Mouse (Mus musculus): Measurements from ENCODE around the gene Mrpl23.

The Mrpl23 gene

DNA sequence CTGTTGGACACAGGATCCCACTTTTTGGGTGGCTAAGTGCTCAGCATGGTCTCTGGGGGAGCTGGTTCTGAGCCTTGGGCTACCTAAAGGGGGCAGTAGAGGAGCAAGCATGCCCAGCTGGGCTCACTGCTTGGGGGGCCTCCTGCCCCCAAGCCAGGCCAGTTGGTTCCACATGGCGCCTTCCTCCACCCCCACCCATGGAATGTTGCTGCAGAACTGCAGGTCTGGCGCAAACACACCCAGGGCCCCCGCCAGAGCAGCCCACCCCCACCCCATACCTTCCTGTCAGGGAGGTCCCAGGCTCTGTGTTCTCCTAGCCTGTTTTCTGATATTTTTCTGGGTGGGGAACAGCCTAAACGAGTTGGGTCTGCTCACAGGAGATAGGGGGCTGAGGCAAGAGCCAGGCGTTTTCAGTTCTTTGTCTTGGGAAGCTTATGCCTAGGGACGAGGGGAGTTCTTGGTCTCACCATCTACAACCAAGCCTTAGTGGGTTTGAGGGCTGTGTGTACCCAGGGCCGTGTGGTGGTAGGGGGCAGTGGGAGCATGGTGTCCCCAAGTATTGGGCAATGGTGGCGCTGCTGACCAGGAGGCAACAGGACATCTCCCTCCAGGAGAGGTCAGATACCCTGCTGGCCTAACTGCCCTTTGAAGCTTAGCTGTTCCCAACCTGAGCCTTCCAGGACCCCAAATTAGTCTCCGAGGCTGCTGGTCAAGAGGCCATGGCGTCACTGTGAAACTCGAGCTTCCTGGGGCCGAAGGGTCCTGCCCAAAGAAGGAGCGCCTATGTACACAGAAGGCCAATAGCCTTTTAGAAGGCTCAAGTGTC is 20.3 kb downstream of the Mrpl23 start:
- peak in 1 of 2 experiments; percentile 18 for DNase-seq (ENCODE audit: low spot score in 2 of 2)

DNA sequence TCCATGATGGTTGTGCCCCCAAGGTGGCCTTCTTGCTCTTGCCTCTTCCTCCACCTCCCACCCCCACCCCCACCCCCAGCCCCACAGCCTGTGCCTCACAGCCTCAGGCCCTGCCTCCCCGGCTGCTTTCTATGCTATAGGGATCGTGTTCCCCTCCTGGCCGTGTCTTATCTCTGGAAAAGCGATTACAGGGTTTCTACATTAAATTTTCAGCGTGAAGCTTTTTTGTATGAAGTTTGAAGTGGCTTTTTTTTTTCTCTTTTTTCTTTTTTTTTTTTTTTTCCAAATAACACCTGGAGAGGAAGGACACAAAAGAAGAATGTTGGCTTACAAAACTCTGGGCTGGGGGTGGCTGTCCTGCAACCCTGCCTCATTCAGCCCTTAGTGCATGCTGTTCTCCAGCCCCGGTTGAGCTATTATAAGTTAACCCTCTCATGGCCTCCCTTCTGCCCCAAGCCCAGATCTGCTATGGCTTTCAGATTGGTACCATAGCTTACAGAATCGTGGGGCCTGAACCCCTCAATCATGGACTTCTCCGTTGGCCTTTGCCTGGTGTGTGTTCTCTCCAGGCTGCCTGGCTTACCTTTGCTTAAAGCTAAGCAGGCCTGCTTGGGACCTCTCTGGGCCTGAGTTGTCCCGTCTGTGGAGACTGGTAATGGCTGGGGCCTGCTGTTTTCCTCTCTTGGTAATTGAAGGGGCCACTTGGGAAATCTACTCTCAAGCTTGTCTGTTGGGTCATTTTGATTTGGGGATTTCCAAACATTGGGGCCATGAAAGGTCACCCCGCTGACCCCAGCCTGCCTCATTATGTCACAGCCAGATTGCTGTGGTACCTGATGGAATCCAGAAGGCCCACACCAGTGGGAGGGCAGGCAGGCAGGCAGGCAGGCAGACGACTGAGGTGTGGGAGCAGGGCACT is 21.2 kb downstream of the Mrpl23 start:
- no peak for DNase-seq (ENCODE audit: low spot score in 2 of 2)

DNA sequence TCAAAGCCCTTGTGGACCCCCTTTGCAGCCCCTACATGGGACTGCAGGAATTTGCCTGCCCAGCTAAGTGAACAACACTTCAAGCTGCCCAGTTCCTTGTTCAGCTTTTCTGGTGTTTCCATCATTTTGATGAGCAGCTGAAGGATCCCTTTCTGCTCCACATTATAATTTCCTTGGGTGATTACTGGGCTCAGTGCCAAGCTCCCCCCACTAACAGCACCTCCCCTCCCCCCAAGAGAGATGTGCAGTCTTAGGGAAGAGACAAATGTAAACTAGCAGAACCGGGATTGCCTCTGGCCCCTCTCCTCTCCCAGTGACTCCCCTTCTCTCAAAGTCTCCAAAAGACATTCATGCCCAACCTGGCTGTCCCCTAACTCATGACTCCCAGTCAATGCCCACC is 22.1 kb downstream of the Mrpl23 start:
- DNase-seq (ENCODE audit: low spot score in 2 of 2): no peak

DNA sequence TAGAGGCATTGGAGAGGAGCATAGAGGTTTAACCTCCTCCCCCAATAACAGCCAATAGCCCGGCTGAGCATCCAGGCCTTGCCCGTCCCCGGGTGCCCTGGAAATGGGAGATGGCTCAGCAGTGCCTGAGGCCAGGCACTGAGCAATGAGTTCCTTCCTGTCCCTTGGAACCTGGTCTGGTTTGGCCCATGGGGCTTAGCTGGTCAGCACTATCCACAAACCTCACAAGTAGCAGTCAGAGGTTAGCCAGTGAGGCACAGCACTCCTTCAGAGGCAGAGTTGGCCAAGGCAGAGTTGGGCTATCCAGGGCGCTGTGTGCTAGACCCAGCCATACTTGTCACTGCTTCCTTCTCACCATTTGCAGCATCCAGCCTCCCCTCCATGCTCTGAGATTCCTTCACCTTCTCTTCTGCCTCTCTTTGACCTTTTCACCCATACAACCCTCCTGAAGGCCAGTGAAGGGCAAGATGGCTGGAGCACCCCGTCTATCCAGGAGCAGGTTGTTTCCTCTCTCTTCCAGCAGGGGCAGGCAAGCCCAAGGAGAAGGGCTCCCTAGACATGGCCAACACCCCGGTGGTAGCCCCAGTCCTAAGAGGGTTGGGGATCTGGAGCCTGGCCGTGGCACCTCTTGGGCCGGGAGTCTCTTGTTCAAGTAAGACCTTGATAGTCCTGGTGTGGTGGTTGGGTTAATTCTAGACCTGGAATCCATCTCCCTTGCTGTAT is 23.0 kb downstream of the Mrpl23 start:
- no peak for DNase-seq (ENCODE audit: low spot score in 2 of 2)

DNA sequence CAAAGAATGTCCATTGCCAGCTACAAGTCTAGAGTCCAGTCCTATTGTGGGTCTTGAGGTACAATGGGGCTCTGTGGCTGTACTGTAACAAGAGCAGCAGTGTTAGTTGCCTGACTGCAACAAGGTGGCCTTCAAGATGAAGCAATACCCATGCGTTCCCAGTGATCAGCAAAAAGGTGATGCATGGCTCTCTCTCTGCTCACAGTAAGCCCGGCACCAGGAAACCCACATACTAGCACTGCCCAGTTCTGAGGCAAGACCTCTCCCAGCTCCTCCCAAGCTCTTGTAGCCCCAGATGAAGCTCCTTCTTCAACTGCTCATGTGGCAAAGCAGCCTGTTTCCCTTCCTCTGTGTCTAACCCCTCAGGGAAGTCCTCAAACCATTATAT is 23.6 kb downstream of the Mrpl23 start:
- no peak for DNase-seq (ENCODE audit: low spot score in 2 of 2)

DNA sequence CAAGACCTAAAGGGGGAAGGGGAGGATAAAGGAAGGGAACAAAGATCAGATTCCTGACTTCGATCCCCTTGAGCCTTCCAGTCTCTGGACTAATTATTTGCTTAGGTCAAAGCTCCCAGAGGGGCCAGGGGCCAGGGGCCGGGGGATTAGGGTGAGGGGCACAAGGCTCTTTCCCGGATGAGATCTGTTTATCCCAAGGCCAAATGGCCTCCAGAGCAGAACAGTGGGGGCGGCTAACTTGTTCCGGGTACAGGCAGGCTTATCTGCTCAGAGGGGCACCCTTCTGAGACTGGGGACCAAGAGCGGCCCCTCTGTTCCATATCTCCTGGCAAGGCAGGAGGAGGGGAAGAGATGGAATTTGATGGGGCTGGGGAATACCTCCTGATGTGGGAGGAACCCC is 25.2 kb downstream of the Mrpl23 start:
- no peak for DNase-seq (ENCODE audit: low spot score in 2 of 2)

DNA sequence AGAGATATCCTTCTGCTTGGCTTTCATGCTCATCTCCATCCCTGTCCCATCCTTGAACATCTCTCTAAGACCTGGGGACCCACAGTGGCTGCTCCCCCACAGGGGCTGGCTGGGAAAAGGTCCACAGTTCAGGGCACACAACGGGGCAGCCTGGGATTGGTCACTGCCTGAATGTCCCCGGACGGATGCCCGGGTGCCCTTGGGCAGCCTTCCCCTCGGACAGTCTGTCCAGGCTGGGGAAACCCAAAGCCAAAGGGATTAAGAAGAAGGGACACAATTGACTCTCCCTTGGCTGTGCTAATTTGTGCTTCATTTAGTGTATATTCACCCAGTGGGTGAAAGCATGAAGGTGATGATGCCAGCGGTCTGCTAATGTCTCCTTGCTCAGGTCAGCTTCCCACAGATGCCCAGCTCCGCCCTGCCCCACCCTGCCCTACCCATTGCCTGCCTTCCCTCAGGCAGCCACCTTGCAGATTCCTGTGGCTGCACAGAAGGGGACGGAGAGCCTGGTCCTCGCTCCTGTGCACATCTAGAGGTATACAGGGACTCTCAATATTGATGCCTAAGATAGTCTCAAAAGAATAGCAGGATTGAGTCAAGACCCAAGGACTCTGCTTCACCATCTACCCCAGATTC is 26.1 kb downstream of the Mrpl23 start:
- DNase-seq (ENCODE audit: low spot score in 2 of 2): no peak

DNA sequence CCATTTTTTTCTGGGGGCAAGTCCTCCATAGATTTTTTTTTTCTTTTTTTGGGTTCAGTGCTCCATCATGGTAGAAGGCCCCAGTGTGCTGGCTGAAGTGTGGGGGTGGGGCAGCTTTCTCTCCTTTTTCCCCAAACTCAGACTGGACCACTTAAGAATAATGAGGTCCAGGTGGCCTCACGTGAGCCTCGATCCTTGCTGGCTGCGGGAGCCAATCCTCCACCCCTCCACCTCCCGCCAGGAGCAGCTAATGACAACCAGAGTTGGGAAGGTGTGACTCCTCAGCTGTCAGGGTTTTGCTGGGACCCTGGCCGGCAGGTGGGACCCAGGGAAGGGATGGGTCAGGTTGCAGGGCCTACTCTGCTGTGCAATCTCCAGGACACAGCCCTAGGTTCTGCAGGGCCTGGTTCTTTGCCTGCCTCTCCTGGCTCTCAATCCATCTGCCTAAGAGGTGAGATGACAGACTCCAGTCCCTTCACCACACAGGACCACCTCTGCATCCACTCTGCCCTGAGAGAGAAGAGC is 27.2 kb downstream of the Mrpl23 start:
- no peak for DNase-seq (ENCODE audit: low spot score in 2 of 2)

DNA sequence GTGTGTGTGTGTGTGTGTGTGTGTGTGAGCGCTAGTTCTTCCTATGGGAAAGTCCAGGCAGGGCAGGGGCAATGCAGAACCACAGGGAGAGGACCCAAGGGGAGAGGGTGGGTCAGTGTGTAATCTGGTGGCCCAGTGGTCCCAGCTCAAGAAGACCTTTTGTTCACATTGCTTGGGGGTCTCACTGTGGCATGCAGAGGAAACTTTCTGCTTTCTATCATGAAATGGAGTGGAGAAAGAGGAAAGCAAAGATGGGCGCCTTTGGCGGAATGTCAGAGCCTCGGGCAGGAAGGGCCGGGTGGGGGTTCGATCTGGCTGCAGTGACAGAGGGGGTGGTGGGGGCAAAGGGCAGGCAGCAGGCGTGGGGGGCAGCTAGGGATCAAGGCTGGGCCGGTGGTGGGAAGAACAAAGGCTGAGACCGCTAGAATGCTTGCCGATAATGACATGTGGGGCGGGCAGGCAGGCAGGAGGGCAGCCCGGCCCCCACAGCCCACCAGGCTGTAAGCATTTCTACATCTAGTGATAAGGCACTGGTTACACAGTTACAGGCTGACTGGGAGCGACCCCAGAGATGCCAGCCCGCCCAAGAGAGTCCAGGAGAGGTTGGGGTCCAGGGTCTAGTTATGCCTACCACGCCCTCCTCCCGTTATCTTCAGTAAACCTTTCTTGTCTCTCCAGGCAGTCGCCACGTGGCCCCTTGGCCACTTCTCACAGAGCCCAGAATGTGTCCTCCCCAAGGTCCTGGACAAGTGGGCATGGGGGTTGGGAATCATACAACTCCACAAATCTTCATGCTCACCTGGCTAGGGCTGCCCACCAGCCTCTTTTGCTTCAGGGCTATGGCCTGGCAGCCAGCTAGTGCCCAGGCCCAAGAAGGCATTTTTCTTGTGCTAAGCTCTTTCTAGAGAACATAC is 28.7 kb downstream of the Mrpl23 start:
- no peak for DNase-seq (ENCODE audit: low spot score in 2 of 2)

DNA sequence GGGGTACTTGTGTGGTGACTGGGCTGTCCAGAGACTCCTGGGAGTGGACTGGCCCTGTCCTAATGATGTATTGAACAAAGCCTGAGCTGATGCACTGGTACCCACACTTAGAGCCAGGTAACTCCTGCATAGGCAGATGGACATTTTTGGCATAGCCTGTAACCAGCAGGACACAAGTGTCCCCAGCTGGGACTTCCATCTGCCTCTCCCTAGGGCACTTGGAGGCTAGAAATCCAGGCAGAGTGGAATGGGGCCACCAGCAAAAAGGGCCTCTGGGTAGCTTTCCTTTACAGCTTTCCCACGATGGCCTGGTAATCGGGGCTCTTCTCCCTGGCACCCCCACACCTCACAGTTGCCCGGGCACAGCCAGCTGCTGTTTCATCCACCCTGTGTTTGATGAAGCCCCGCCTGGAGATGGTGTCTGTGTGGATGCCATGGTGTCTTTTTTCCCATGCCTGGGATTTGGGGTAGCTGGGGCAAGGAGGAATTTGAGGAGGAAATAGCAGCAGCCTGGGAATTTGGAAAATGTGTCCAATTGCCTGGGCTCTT is 29.4 kb downstream of the Mrpl23 start:
- DNase-seq (ENCODE audit: low spot score in 2 of 2): no peak

DNA sequence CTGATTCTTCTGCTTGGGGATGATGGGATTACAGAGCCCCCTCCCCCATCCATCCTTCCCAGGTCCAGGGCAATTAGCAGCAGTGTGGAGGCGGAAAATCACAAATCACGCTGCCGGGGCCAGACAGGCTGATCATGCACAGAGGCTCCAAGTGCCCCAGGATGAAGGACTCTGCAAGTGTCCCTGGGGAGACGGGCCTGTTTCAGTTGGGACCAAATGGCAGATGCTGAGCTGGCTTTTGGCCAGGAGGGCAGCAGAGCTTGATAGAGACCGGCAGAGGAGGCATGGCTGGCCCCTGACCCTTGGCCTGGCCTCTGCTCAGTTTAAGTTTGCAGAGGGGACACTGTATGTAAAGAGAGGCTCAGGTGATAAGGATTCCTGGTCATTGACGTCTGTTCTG is 30.7 kb downstream of the Mrpl23 start:
- DNase-seq (ENCODE audit: low spot score in 2 of 2): no peak

DNA sequence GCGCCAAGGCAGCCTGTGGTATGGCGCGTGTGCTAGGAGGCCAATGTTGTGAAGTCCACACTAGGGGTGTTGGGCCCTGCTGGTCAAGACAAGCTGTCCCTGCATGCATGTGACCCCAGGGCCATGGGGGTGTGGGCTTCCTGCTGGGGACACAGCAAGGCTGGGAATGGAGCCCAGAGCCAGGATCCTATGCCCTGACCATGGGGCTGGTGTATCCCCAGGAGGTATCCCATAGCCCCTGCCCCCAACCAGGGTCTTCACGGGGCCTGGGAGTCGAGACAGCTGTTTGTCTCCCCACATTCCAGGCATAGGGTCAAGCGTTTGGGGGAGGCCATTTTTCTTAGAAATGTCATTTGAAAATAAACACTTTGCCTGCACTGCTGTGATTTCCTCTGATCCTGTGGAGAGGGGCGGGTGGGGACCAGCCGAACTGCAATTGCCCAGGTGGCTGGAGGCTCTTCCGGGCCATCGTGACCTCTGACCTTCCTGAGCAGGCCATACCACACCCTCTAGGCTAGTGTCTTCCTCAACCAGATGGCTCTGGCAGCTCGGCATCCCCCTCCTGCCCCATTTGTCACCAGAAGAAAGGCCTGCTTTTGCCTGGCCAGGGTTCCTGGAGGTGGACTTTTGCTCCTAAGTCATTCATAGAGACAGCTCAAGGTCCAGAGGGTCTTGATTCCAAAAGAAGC is 32.6 kb downstream of the Mrpl23 start:
- DNase-seq (ENCODE audit: low spot score in 2 of 2): no peak

DNA sequence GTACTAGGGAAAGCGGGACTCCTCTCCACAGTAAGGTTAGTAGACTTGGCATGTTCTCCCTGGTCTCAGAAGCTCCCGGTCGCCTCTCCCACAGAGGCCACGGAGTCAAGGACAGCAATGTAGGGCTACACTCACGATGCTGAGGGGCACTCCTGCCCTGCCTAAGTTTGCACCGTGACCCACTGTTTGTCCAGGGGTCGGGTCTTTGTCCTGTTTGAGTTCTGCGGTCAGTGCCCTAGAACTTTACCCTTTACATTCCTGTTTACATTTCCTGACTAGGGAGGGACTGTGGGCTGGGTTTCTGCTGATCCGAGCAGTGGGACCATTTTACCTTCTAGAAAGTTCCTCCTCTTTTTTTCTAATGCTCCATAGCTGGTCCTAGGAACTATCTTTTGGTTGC is 34.0 kb downstream of the Mrpl23 start:
- no peak for DNase-seq (ENCODE audit: low spot score in 2 of 2)

DNA sequence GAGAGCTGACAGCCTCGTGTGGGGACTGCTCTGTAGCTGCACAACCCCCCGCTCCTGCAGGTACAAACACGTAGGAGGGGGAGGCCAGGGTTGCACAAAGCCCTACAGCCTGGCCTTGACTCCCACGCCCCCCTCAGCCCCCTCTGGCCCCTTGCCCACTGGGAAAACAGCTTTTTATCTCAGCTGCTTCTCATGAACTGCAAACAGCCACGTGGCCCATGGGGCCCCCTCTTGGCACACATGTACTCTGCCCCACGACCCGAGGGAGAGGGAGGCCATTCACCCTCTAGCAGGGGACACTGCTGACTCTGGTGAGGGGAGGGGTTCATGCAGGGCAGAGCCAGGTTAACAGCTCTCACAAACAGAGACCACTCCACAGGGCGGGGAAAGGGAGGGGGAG is 36.5 kb downstream of the Mrpl23 start:
- no peak for DNase-seq (ENCODE audit: low spot score in 2 of 2)

DNA sequence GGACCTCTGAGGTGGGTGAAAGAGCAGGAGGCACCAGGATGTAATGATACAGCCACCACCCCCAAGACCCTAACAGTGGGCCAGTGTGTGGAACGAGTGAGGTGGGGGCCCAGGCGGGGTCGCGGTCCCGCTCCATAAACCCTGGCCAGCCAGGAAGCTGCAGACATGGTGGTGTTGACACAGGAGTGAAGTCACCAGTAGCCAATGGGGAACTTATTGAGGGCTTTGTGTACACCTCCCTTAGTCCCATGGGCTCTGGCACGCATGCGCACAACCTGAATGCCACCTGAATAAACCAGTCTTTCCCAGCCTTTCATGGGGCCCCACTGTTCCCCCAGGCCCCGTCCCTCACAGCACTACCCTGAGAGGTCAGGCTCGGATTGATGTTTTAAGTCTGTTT is 38.1 kb downstream of the Mrpl23 start:
- DNase-seq (ENCODE audit: low spot score in 2 of 2): no peak

DNA sequence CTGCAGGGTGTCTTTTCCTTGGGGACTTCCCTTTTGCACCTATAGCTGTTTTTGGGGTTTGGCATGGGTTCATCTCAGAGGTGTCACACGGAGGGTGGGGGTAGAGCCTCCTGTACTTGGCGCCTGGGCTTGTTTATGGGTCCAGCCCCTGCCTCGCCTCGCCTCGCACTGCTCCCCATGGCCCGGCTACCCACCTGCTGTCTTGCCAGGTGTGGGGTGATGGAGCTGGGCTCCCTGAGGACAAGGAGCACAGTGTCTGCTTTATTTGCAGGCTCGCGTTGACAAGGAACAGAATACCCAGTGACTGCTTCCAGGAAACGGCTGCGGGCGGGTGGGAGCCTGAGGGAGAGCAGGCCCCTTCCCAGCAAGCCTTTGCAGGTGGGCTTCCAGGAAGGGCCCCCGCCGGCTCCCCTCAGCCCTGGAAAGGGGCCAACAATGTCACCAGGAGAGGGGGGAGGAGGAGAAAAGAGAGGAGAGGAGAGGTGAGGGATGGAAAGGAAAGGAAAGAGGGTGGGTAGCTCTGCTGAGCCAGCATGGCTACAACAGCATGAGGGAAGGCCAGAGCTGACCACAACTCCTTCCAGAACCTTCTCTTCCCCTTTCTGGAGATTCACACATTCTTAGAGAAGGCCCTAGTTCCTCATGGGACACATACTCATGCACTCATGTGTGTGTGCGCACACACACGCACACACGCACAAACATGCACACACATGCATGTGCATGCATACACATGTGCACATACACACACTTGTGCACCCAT is 39.2 kb downstream of the Mrpl23 start:
- DNase-seq (ENCODE audit: low spot score in 2 of 2): no peak

DNA sequence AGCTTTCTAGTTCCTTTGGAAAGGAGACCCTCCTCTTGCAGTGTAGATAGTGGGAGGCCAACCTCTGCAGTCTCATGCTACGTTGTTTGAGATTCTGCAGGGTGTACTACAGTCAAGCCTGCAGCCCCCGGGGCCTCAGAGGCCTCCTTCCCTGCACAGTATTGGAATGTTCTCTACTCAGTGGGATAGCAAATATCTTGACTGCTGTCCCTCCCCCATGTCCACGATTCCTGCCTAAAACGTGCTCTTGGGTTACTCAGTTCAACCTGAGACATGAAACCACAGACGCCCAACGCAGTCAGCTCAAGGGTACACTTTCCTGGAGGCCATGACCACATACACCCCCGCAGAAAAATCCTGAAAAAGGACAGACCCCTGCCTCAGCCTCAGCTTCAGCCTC is 39.9 kb downstream of the Mrpl23 start:
- no peak for DNase-seq (ENCODE audit: low spot score in 2 of 2)

DNA sequence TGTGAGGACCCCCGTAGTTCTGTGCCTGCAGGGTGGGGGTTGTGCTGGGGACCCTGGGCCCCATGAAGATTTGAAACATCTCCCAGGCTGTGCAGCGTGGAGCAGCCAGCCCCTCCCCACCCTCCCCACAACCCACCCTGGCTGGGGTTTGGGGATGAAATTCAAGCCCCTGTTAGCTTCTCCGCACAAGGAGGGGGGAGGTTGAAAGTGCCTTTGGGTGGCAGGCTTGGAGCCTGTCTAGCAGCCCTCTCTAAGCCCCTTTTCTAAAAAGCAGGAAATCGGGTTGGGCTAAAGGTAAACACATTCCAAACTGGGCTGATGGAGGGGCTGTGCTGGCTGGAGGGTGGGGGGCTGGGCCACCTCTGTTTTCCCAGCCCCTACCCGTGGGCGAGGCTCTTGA is 40.5 kb downstream of the Mrpl23 start:
- DNase-seq (ENCODE audit: low spot score in 2 of 2): no peak

DNA sequence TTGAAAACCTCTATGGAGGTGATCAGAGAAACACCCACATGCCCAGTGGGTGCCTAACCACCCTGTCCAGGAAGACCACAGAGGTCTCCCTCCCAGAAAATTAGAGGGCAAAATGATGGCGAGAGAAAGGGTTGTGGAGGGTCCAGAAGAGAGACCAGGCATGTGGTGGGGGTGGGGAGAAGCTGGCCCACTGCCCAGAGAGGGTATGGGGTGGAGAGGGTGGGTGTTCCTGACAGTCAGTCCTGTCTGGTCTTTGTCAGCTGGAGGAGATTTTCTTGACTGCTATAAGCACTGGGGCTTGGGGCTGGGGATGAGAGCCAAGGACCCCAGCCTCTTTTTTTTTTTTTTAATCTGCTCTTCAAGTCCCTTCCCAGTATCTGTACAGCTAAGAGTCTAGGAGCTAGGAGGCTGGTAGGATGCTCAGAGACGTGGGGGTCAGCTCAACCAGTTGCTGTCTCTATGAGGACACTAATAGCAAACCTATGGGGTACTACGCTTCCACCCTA is 41.7 kb downstream of the Mrpl23 start:
- DNase-seq (ENCODE audit: low spot score in 2 of 2): no peak

Measured in thymus, postnatal 10 days (tissue).